Mouse (Mus musculus) midbrain, embryonic 12.5 days (tissue): ENCODE measurements around the gene Kdm4c. TPM values are rescaled to one million over a fixed set of nuclear protein-coding genes. Genes with fewer than 3 reads are reported as not detected.

Experiments used
- ATAC-seq: fragments of 200-750 bp; cut with Nextera tagmentation; 2 replicates; pipeline ENCODE4 v1.8.0; 2017; ENCODE audit warnings: low read depth, moderate TSS enrichment, moderate library complexity; ENCODE audit not compliant: low FRiP score
- H3K27ac ChIP-seq: fragments of 300-500 bp; sonication (generic); replicated peaks from 2 replicates; pipeline ENCODE4 v1.5.1; 2016; ENCODE audit warnings: mild to moderate bottlenecking
- H3K27me3 ChIP-seq: fragments of 300-500 bp; sonication (generic); 2 replicates; pipeline ENCODE4 v1.6.1; 2016; ENCODE audit warnings: mild to moderate bottlenecking
- H3K36me3 ChIP-seq: fragments of 300-500 bp; sonication (generic); 2 replicates; pipeline ENCODE4 v1.6.1; 2016
- H3K4me1 ChIP-seq: fragments of 300-500 bp; sonication (generic); 2 replicates; pipeline ENCODE4 v1.6.1; 2016
- H3K4me2 ChIP-seq: fragments of 300-500 bp; sonication (generic); replicated peaks from 2 replicates; pipeline ENCODE4 v1.6.1; 2016; ENCODE audit warnings: mild to moderate bottlenecking, moderate library complexity
- H3K4me3 ChIP-seq: fragments of 300-500 bp; sonication (generic); 2 replicates; pipeline ENCODE4 v1.5.1; 2016; ENCODE audit warnings: mild to moderate bottlenecking
- H3K9ac ChIP-seq: fragments of 300-500 bp; sonication (generic); replicated peaks from 2 replicates; pipeline ENCODE4 v1.6.1; 2016; ENCODE audit warnings: mild to moderate bottlenecking, moderate library complexity
- H3K9me3 ChIP-seq: fragments of 300-500 bp; sonication (generic); 2 replicates; pipeline ENCODE4 v1.6.1; 2016; ENCODE audit warnings: mild to moderate bottlenecking
- WGBS: fragments of 180-500 bp; shearing (Covaris S2); methylation state at CpG from one replicate; pipeline ENCODE4 v1.1.7; 2016; 5-methylcytosine and 5-hydroxymethylcytosine counted together
- polyA plus RNA-seq: library from polyadenylated mRNA; unstranded; fragments of >200 nt; fragmentation: Nextera tagmentation; extraction: Ambion mirVana; gene quantifications from 2 replicates; pipeline ENCODE4 v1.2.1, GENCODE M21; 2016

Kdm4c gene
- polyA plus RNA-seq, 1 experiment from 2014 or later, result 13.4 TPM

DNA sequence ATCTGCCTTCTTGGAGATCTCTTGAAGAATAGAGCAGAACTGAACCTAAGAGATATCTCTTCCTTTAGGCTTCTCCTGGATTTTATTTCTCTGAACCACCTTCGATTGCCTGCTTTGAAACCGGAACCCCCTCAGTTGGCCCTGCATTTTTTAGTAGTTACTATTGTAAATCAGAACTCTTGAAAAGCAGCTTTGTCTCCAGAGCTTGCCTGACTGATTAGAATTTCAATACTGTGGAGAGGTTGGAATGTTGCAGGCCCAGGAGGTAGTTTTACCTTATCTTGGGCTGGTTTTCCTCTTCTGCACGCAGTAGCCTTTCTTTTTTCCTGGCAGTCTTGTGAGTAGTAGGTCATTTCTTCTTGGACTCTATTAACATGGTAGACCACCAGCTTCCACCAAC, 17.0 kb downstream of the Kdm4c start:
- no peak overlapping the region for H3K4me3 ChIP-seq
- H3K9me3 ChIP-seq, result no peaks in the 10 kb centered on the region
- H3K27ac ChIP-seq, result no peak overlapping the region
- no peak overlapping the region for H3K9ac ChIP-seq
- H3K4me1 ChIP-seq, result peaks cover 4% of the 10 kb centered on the region
- no peak overlapping the region for H3K4me2 ChIP-seq
- WGBS, result 14% methylated on average over 3 of the region's 3 CpGs
- peaks cover 6% of the 10 kb centered on the region for H3K36me3 ChIP-seq
- H3K27me3 ChIP-seq, result no peaks in the 10 kb centered on the region
- no peak for ATAC-seq

DNA sequence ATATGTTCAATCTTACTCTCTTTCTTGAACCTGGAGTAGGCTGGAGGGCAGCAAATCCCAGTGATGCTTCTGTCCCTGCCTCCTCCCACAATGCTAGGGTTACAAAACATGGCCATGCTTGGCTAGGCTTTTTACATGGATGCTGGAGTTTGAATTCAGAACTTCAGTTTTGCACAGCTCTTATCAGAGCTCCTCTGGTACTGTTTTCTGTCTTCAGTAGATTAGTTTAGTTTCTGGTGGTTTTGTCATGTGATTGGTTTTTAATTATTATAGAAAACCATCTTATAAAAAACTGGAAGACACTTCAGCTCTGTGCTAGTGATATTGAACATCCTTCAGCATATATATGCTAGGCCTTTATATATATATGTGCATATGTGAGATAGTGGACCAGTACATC, 19.6 kb downstream of the Kdm4c start:
- no peak for ATAC-seq
- no peak overlapping the region for H3K9ac ChIP-seq
- no peak overlapping the region for H3K4me3 ChIP-seq
- H3K27me3 ChIP-seq, result no peaks in the 10 kb centered on the region
- H3K27ac ChIP-seq, result no peak overlapping the region
- H3K4me1 ChIP-seq, result peaks cover 4% of the 10 kb centered on the region
- H3K9me3 ChIP-seq, result no peaks in the 10 kb centered on the region
- peaks cover 11% of the 10 kb centered on the region for H3K36me3 ChIP-seq
- H3K4me2 ChIP-seq, result no peak overlapping the region

DNA sequence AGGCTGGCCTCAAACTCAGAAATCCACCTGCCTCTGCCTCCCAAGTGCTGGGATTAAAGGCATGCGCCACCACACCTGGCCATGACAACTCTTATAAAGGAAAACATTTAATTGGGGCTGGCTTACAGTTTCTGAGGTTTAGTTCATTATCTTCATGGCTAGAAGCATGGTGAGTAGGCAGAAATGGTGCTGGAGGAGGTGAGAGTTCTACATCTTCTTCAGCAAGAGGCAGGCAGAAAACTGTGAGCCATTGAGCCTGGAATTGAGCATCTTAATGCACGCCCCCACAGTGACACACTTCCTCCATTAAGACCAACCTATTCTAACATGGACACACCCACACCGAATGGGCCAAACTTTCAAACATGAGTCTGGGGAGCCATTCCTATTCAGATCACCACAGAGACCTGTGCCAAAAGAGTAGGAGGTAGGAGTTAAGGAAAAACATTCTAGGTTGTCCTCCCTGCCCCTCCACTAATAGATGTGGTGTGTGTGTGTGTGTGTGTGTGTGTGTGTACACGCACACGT, 22.2 kb downstream of the Kdm4c start:
- H3K9me3 ChIP-seq, result no peaks in the 10 kb centered on the region
- peaks cover 11% of the 10 kb centered on the region for H3K36me3 ChIP-seq
- no peak overlapping the region for H3K9ac ChIP-seq
- ATAC-seq, result no peak
- no peak overlapping the region for H3K4me2 ChIP-seq
- WGBS, result 87% methylated on average over 5 of the region's 5 CpGs
- no peak overlapping the region for H3K4me3 ChIP-seq
- H3K27me3 ChIP-seq, result no peaks in the 10 kb centered on the region
- H3K4me1 ChIP-seq, result no peaks in the 10 kb centered on the region; the same call in 1 of the 2 replicates
- no peak overlapping the region for H3K27ac ChIP-seq

DNA sequence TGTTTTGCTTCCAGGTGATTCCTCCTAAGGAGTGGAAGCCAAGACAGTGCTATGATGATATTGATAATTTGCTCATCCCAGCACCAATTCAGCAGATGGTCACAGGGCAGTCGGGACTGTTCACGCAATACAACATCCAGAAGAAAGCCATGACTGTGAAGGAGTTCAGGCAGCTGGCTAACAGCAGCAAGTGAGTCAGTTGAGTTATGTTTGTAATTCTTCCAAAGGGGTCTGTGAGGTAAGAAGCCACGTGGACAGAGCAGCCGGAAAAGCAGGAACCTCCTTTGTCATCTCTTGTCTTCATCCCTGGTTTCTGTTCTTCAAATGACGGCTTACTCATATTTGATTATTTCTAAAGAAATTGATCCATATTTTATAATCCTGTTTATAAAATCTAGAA, 28.9 kb downstream of the Kdm4c start:
- H3K9me3 ChIP-seq, result no peaks in the 10 kb centered on the region
- no peak for ATAC-seq
- no peak overlapping the region for H3K4me2 ChIP-seq
- H3K36me3 ChIP-seq, result 0 out of 2 replicates have a peak, but pooled peaks cover 9% of the 10 kb centered on the region
- WGBS, result 90% methylated on average over 5 of the region's 5 CpGs
- H3K9ac ChIP-seq, result no peak overlapping the region
- H3K27me3 ChIP-seq, result no peaks in the 10 kb centered on the region
- H3K27ac ChIP-seq, result no peak overlapping the region
- no peaks in the 10 kb centered on the region for H3K4me1 ChIP-seq
- H3K4me3 ChIP-seq, result no peak overlapping the region

DNA sequence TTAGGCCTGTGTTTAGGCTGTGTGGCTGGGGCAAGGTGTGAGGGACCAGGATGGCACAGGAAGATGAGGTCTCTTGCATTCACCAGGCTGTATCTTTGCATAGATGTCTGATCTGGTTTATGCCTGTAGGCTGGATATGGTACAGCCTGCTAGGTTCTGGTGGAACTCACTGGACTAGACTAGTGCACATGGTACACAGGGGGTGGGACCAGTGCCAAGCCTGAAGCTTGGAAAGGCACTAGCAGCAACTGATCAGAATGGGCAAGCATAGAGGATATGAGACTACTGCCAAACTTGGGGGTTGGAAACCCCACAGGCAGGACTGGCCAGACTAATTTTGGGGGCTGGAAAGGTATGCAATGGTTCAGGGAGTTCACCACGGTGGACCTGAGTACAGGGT, 35.2 kb downstream of the Kdm4c start:
- Histone ChIP-seq H3K27me3 (no peaks in the 10 kb centered on the region), H3K4me1 (no peaks in the 10 kb centered on the region), H3K36me3 (0 out of 2 replicates have a peak, but pooled peaks cover 8% of the 10 kb centered on the region), H3K27ac (no peak overlapping the region), H3K4me3 (no peak overlapping the region), H3K4me2 (no peak overlapping the region), H3K9ac (no peak overlapping the region), H3K9me3 (no peaks in the 10 kb centered on the region)
- ATAC-seq, result no peak
- WGBS, result 87% methylated on average over 1 of the region's 1 CpGs

DNA sequence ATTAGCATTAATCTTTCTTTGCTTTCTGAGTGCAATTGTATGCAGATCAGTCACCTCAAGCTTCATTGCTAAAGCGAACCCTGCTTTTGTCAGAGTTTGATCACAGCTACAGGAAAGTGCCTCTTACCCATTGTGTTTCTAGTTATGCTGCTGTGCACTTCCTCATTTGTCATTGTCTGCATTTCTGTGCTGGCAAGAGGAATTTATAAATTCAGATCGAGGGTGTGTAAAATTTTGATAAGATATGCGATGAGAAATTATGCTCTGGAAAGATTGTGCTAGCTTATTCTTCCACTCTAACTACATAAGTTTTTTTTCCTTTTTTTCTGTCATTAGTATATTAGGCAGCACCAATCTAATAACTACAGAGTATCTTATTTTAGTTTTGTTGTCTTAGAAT, 37.9 kb downstream of the Kdm4c start:
- Histone ChIP-seq H3K27me3 (no peaks in the 10 kb centered on the region), H3K9ac (no peak overlapping the region), H3K9me3 (no peaks in the 10 kb centered on the region), H3K4me3 (no peak overlapping the region), H3K27ac (no peak overlapping the region), H3K36me3 (0 out of 2 replicates have a peak, but pooled peaks cover 3% of the 10 kb centered on the region), H3K4me2 (no peak overlapping the region), H3K4me1 (no peaks in the 10 kb centered on the region)
- WGBS, result 94% methylated on average over 3 of the region's 3 CpGs
- no peak for ATAC-seq

DNA sequence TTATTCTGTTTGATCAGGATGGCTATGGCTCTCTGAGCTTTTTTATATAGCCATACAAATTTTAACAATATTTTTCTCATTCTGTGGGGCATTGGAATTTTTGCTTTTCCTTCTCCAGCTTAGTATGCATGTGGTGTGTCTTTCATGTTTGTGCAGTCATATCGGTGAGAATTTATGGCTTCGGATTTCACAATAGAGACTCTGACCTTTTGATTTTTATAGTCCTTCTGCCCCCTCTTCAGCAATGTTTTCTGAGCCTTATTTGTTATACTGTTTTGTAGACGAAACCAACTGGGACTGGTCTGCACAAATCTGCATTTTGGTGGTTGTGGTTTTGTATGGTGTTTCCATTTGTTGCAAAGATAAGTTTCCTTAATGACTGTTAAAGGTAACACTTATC, 45.6 kb downstream of the Kdm4c start:
- no peak for ATAC-seq
- no peak overlapping the region for H3K27ac ChIP-seq
- 91% methylated on average over 3 of the region's 3 CpGs for WGBS

DNA sequence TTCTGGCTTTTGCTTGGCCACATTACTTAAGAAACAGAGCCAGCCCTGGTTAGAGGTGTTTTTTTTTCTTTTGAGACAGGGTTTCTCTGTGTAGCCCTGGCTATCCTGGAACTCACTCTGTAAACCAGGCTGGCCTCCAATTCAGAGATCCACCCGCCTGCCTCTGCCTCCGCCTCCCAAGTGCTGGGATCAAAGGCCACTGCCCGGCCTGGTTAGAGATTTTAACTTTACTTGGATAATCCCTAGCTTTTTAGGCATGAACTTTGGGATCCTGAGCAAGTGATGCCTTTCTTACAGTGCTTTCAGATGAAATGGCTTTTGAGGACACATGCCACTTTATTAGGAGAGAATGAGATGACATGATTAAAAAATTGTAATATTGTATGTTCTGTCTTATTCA, 52.4 kb downstream of the Kdm4c start:
- no peak overlapping the region for H3K4me3 ChIP-seq
- no peak overlapping the region for H3K9ac ChIP-seq
- H3K4me2 ChIP-seq, result no peak overlapping the region
- peaks cover 3% of the 10 kb centered on the region; the same call in 1 of the 2 replicates for H3K36me3 ChIP-seq
- no peak overlapping the region for H3K27ac ChIP-seq
- no peaks in the 10 kb centered on the region for H3K4me1 ChIP-seq
- ATAC-seq, result no peak
- 66% methylated on average over 3 of the region's 3 CpGs for WGBS
- no peaks in the 10 kb centered on the region for H3K27me3 ChIP-seq
- H3K9me3 ChIP-seq, result no peaks in the 10 kb centered on the region

More for the DNA sequence above, 45.6 kb downstream of the Kdm4c start:
- Histone ChIP-seq H3K9me3 (no peaks in the 10 kb centered on the region), H3K4me1 (no peaks in the 10 kb centered on the region), H3K4me2 (no peak overlapping the region), H3K27me3 (no peaks in the 10 kb centered on the region), H3K9ac (no peak overlapping the region), H3K4me3 (no peak overlapping the region), H3K36me3 (no peaks in the 10 kb centered on the region; the same call in 1 of the 2 replicates)

DNA sequence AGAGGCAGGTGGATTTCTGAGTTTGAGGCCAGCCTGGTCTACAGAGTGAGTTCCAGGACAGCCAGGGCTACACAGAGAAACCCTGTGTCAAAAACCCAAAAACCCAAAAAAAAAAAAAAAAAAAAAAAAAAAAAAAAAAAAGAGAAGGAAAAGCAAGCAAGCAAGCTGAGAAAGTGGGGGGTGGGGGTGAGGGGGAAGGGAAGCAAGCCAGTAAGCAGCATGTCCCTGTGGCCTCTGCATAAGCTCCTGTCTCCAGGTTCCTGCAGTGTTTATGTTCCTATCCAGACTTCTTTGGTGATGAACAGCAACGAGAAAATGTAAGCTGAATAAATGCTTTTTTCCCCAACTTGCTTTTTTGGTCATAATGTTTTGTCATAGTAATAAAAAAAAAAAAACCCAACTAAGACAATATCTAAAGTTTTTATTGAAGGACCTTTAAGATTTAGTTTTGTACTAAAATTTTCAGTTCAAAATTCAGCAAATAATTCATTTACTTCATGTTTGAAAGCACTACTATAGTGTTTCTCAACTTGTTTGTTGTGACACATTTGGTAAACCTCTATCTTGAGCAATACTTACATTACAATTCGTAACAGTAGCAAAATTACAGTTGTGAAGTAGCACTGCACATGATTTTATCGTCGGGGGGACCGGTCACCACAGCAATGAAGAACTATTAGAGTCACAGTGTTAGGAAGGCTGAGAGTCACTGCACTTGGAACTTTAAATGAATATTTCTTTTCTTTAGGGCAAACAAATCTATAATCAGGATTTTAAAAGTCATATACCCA, 63.2 kb downstream of the Kdm4c start:
- H3K9me3 ChIP-seq, result no peaks in the 10 kb centered on the region
- no peaks in the 10 kb centered on the region for H3K36me3 ChIP-seq
- no peaks in the 10 kb centered on the region for H3K4me1 ChIP-seq
- H3K4me3 ChIP-seq, result no peak overlapping the region
- ATAC-seq, result no peak
- H3K4me2 ChIP-seq, result no peak overlapping the region
- H3K27ac ChIP-seq, result no peak overlapping the region
- WGBS, result 92% methylated on average over 5 of the region's 5 CpGs
- no peaks in the 10 kb centered on the region for H3K27me3 ChIP-seq
- no peak overlapping the region for H3K9ac ChIP-seq

DNA sequence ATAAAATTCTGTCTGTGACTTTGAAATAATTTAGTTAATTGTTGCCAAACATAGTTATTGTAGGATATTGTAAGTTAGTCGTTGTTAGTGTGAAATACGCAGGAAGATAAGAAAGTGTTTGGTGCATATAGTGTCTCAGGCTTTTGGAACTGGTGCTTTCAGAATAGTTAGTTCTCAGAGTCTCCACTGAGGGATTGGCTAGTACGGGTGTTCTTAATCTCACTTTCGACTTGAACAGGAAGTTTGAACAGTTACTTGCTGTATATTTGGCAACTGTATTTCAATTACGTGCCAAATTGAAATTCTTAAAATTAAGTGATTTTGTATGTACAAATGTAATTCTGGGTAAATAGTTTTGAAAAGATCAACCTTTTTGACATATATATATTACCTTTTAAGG, 68.8 kb downstream of the Kdm4c start:
- Histone ChIP-seq H3K4me1 (no peaks in the 10 kb centered on the region), H3K27me3 (no peaks in the 10 kb centered on the region), H3K4me3 (no peak overlapping the region), H3K36me3 (peaks cover 6% of the 10 kb centered on the region; the same call in 1 of the 2 replicates), H3K27ac (no peak overlapping the region), H3K4me2 (no peak overlapping the region), H3K9me3 (peaks cover 2% of the 10 kb centered on the region; the same call in 1 of the 2 replicates), H3K9ac (no peak overlapping the region)
- 92% methylated on average over 5 of the region's 5 CpGs for WGBS
- no peak for ATAC-seq

DNA sequence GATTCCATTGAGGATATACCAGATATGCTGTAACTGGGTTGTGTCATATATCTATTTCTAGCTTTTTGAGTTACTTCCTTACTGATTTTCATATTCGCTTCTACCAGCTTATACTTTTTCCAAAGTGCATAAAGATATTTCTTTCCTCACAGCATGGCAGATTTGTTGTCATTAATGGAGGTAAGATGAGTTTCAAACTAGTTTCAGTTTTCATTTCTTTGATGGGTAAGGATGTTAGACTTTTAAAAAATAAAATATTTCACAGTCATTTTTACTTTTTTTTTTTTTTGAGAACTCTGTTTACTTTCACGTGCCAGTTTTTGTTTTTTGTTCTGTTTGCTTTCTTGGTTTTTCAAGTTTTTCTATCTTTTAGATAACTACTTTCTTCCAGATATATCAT, 70.6 kb downstream of the Kdm4c start:
- Histone ChIP-seq H3K4me1 (no peaks in the 10 kb centered on the region), H3K27me3 (no peaks in the 10 kb centered on the region), H3K9ac (no peak overlapping the region), H3K4me2 (no peak overlapping the region), H3K9me3 (peaks cover 2% of the 10 kb centered on the region; the same call in 1 of the 2 replicates), H3K36me3 (peaks cover 8% of the 10 kb centered on the region; the same call in 1 of the 2 replicates), H3K27ac (no peak overlapping the region), H3K4me3 (no peak overlapping the region)
- WGBS, result 95% methylated on average over 2 of the region's 2 CpGs
- no peak for ATAC-seq

DNA sequence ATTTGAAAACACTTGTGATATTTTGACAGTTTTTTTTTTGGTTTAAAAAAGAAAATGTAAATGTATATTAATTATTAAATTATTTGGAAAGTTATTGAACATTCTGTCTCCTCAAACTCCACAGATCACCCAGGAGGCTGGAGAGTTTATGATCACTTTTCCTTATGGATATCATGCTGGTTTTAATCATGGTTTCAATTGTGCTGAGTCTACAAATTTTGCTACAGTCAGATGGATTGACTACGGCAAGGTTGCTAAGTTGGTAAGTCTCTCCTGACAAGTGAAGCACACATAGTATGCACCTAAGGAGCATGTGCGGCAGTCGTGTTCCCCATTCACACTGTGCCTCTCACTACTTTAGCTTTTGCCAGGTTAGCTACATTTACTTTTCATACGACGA, 73.1 kb downstream of the Kdm4c start:
- no peak overlapping the region for H3K27ac ChIP-seq
- no peak overlapping the region for H3K9ac ChIP-seq
- peaks cover 8% of the 10 kb centered on the region; the same call in 1 of the 2 replicates for H3K36me3 ChIP-seq
- no peak overlapping the region for H3K4me2 ChIP-seq
- no peaks in the 10 kb centered on the region for H3K4me1 ChIP-seq
- no peak for ATAC-seq
- H3K4me3 ChIP-seq, result no peak overlapping the region
- H3K9me3 ChIP-seq, result peaks cover 2% of the 10 kb centered on the region; the same call in 1 of the 2 replicates
- WGBS, result 97% methylated on average over 5 of the region's 5 CpGs
- no peaks in the 10 kb centered on the region for H3K27me3 ChIP-seq
